Mouse (Mus musculus) testis, adult 2 months (tissue): ENCODE measurements at regions not wholly inside any gene's neighbourhood (a gene's known extent, or its start where the extent isn't known, plus 50 kb on each side); places are given as distances from the start of the nearest gene placed in this dataset.

Experiments used
- H3K27ac ChIP-seq: fragments of 200-500 bp; 2 replicates; pipeline ENCODE4 v1.5.1; 2012; ENCODE audit warnings: low read depth, low read length; ENCODE audit not compliant: control insufficient read depth, insufficient read depth
- H3K27me3 ChIP-seq: fragments of 200-500 bp; 2 replicates; pipeline ENCODE4 v1.6.1; 2012; ENCODE audit warnings: mild to moderate bottlenecking, low read length, moderate library complexity; ENCODE audit not compliant: control insufficient read depth, insufficient read depth
- H3K36me3 ChIP-seq: fragments of 200-500 bp; 2 replicates; pipeline ENCODE4 v1.6.1; 2012; ENCODE audit warnings: mild to moderate bottlenecking, low read length; ENCODE audit not compliant: control insufficient read depth, insufficient read depth
- H3K4me1 ChIP-seq: fragments of 200-500 bp; 2 replicates; pipeline ENCODE4 v1.6.1; 2012; ENCODE audit warnings: low read length; ENCODE audit not compliant: control insufficient read depth, insufficient read depth
- H3K4me3 ChIP-seq: fragments of 200-500 bp; 2 replicates; pipeline ENCODE4 v1.5.1; 2012; ENCODE audit warnings: low read depth, mild to moderate bottlenecking, low read length, moderate library complexity, mixed read lengths; ENCODE audit not compliant: control insufficient read depth
- CTCF ChIP-seq: fragments of 200-500 bp; IDR thresholded peaks from 2 replicates; pipeline ENCODE4 v1.5.1; 2012; ENCODE audit warnings: low read depth, mild to moderate bottlenecking, inconsistent platforms, low read length, moderate library complexity; ENCODE audit not compliant: control insufficient read depth, insufficient read depth, insufficient replicate concordance
- POLR2A ChIP-seq: fragments of 200-500 bp; IDR thresholded peaks from 2 replicates; pipeline ENCODE4 v1.6.1; 2012; ENCODE audit warnings: low read depth, mild to moderate bottlenecking, inconsistent platforms, low read length, moderate library complexity; ENCODE audit not compliant: control insufficient read depth

GRCm38 (mm10) chr2:159584641-159585040 lies 749.3 kb downstream of the Gm826 start:
- no peaks in the 10 kb centered on the region for H3K36me3 ChIP-seq
- H3K27me3 ChIP-seq = no peaks in the 10 kb centered on the region
- H3K27ac ChIP-seq = no peak overlapping the region
- H3K4me1 ChIP-seq = no peaks in the 10 kb centered on the region
- TF ChIP-seq CTCF (no peak), POLR2A (no peak)
- H3K4me3 ChIP-seq = no peak overlapping the region

- Histone ChIP-seq H3K4me3 (no peak overlapping the region), H3K36me3 (no peaks in the 10 kb centered on the region), H3K4me1 (no peaks in the 10 kb centered on the region), H3K27ac (no peak overlapping the region), H3K27me3 (no peaks in the 10 kb centered on the region)
- no peak for TF ChIP-seq POLR2A
- no peak for TF ChIP-seq CTCF
Measured at GRCm38 (mm10) chr2:159586697-159587473, 747.1 kb downstream of the Gm826 start.

DNA sequence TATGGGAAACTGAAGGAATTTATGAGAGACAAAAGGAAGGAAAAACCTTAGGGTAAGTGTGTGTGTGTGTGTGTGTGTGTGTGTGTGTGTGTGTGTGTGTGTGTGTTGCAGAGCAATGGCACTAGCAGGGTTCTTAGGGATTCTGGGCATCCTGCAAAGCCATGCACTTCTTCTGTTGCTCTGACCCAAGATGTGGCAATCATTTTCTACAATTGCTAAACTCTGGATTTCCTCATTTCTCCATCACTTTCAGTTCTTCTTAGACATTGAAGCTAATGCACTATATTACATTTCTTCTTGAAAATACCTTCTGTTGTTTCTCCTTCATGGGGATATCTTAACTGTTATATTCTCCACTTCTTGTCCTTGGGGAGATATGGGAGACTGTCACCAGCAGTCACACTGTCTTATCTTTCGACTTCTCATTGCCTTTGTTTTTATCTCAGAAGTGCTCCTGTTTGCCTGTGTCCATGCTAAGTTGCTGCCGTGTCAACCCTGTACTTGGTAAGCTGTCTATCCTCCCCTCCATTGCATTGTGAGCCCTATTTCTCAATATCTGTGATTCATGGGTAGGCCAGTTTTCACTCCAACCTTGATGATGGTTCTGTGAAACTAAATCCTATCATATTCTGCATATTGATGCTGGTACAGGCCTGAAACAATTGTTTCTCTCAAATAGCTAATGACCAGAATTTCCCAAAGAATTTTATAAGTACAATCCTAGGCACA lies 742.4 kb downstream of the Gm826 start:
- no peak for TF ChIP-seq CTCF
- no peak for TF ChIP-seq POLR2A
- Histone ChIP-seq H3K27ac (no peak overlapping the region), H3K4me3 (no peak overlapping the region), H3K4me1 (no peaks in the 10 kb centered on the region), H3K36me3 (no peaks in the 10 kb centered on the region), H3K27me3 (no peaks in the 10 kb centered on the region)

GRCm38 (mm10) chr2:159592841-159593240 lies 741.1 kb downstream of the Gm826 start:
- no peak overlapping the region for H3K4me3 ChIP-seq
- no peaks in the 10 kb centered on the region for H3K27me3 ChIP-seq
- no peaks in the 10 kb centered on the region for H3K4me1 ChIP-seq
- H3K36me3 ChIP-seq = no peaks in the 10 kb centered on the region
- TF ChIP-seq CTCF = no peak
- no peak for TF ChIP-seq POLR2A
- no peak overlapping the region for H3K27ac ChIP-seq

DNA sequence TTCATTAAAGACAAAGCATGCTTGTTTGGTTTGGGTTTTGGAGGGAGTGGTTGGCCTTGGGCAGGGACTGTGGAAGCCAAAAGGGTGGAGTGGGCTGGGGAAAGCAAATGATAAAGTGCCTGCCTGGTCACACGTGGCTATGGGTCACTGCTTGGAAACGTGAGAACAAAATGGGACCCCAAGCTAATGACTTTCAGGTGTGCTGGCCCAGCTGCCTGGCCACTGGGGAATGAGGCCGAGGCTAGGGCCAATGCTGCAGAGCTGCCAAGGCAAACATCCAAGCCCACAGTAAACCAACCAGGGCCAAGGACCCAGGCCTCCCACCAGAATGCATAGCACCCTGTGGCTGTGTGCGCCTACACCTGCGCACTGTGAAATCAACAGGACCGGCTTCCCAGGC lies 737.7 kb downstream of the Gm826 start:
- Histone ChIP-seq H3K27me3 (no peaks in the 10 kb centered on the region), H3K4me3 (no peak overlapping the region), H3K4me1 (no peaks in the 10 kb centered on the region), H3K27ac (no peak overlapping the region), H3K36me3 (no peaks in the 10 kb centered on the region)
- TF ChIP-seq CTCF = no peak
- TF ChIP-seq POLR2A = no peak

DNA sequence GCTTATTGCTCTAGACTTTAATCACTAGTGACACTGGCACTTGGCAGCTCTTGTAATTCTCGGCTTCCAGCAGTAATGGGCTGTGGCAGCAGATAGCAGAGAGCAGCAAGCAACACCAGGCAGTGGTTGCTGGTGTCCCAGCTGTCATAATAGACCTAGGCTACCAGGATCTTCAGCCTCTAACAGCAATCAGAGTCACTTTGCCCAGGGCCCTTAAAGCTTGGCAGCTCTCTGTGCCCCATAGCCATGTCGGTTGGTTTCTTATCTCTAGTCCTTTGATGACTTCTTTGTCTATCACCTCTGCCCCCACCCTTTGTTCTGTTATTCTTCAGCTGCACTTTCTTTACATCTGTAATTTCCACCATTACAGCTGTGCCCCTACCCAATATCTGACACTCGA lies 735.9 kb downstream of the Gm826 start:
- Histone ChIP-seq H3K4me1 (no peaks in the 10 kb centered on the region), H3K36me3 (no peaks in the 10 kb centered on the region), H3K27me3 (no peaks in the 10 kb centered on the region), H3K4me3 (no peak overlapping the region), H3K27ac (no peak overlapping the region)
- TF ChIP-seq POLR2A (no peak), CTCF (no peak)

DNA sequence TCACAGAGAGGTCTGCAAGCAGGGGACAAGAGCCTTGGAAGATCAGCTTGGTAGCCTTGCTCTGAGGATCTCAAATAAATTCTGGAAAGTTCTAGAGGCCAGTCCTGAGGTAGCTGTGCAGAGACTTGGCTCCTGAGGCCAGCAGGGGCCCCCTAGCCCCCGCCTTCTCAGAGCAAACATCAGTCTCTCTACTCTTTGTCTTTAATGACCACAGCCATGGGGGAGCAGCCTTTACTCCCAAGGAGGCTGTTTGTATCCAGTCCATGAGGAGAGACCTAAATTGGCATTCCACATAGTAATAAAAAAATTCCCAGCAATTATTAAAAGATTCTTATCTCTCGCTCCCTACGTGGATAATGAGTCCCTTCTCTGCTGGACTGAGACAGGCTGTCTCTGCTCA lies 726.8 kb downstream of the Gm826 start:
- no peaks in the 10 kb centered on the region for H3K27me3 ChIP-seq
- H3K4me1 ChIP-seq = no peaks in the 10 kb centered on the region
- no peak overlapping the region for H3K27ac ChIP-seq
- H3K4me3 ChIP-seq = no peak overlapping the region
- TF ChIP-seq CTCF (no peak), POLR2A (no peak)
- no peaks in the 10 kb centered on the region for H3K36me3 ChIP-seq
